Mouse (Mus musculus): ENCODE results near the gene Snapc3. TPM values are rescaled to one million over a fixed set of nuclear protein-coding genes. Genes with fewer than 3 reads are reported as not detected.
"Not testable (repeated sequence)": the region's sequence is repeated elsewhere in the genome, so short reads cannot be mapped to it uniquely, and the experiment has no call there.

The Snapc3 gene
- polyA plus RNA-seq, 1 experiment from 2014 or later, result 66.5 TPM

DNA sequence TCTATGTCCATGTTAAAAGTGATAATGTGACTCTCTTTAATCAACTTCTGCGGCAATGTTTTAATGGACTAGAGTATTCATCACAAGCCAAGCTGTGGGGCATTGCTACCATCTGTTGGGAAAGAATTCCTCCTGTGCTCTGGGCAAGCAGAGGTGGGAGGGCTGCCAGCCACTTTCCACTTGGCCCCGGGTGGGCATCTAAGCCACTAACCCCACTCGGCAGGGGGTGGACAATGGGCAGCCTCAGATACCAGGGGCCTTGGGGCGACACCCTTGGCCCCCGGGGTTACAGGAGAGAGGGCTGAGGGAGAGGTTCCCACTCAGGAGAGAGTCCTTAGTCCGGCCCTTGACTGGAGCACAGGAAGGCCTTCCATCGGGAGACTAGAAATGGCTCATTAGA, 50.1 kb downstream of the Snapc3 start:
- Histone ChIP-seq H3K4me3 (replicated peaks; ENCODE audit: low read length) (no peak overlapping the region), H3K9ac (no peak overlapping the region), H3K4me2 (replicated peaks) (no peak overlapping the region), H3K27ac (no peak overlapping the region), H3K27me3 (ENCODE audit: control insufficient read depth, insufficient read depth, low read length) (no peaks in the 10 kb centered on the region), H3K4me1 (replicated peaks; ENCODE audit: control insufficient read depth, insufficient read depth, low read length) (no peaks in the 10 kb centered on the region), H3K9me3 (ENCODE audit: control insufficient read depth, low read length) (no peaks in the 10 kb centered on the region), H3K36me3 (replicated peaks; ENCODE audit: control insufficient read depth, insufficient read depth) (peaks cover 91% of the 10 kb centered on the region)
- 79% methylated on average over 7 of the region's 7 CpGs for WGBS
- no peak for DNase-seq (ENCODE audit: low spot score)
- ATAC-seq (ENCODE audit: low FRiP score), result no peak

DNA sequence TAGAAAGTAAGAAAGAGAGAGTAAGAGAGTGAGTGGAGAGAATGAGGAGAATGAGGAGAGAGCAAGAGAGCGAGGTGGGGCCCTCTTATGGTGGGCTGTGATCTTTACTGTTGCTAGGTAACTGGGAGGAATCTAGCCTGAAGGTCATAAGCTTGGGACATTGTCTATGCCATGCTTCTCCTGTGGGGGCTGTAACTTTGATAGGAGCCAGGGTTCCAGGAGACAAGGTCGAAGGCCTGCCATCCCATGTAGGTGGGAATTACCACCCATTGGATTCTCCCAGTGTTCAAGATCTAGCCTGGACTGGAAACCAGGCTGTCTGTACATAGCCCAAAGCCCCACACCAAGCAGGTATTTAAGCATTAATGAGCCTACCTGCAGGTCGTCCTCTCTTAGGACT, 50.7 kb downstream of the Snapc3 start:
- no peak overlapping the region for H3K4me3 ChIP-seq (replicated peaks; ENCODE audit: low read length)
- H3K27ac ChIP-seq, result no peak overlapping the region
- H3K27me3 ChIP-seq (ENCODE audit: control insufficient read depth, insufficient read depth, low read length), result no peaks in the 10 kb centered on the region
- no peak for ATAC-seq (ENCODE audit: low FRiP score)
- no peak overlapping the region for H3K4me2 ChIP-seq (replicated peaks)
- no peaks in the 10 kb centered on the region for H3K9me3 ChIP-seq (ENCODE audit: control insufficient read depth, low read length)
- H3K36me3 ChIP-seq (replicated peaks; ENCODE audit: control insufficient read depth, insufficient read depth), result peaks cover 91% of the 10 kb centered on the region
- WGBS, result 62% methylated on average over 3 of the region's 3 CpGs
- DNase-seq (ENCODE audit: low spot score), result no peak
- no peak overlapping the region for H3K9ac ChIP-seq
- H3K4me1 ChIP-seq (replicated peaks; ENCODE audit: control insufficient read depth, insufficient read depth, low read length), result no peaks in the 10 kb centered on the region

DNA sequence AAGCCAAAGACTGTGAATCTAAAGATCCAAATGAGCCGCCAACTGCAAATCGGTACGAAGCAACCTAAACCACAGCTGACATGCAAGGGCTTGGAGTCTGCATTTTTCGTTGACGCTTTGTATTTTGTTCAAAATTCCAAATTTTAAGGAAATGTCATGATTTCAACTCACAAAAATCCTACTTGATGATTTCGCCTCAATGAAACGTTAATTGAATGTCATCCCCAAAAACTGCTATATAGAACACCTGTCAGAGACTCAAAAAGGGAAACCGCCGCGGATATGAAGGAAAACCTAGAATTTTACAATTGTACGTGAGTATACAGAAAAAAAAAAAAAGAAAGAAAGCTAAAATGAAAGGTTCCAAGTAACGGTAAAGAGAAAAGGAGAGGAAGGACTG, 67.7 kb downstream of the Snapc3 start:
- no peak for DNase-seq (ENCODE audit: low spot score)
- Histone ChIP-seq H3K4me3 (replicated peaks; ENCODE audit: low read length) (peak overlapping the region; percentile 96), H3K27ac (peak overlapping the region; percentile 100), H3K9me3 (ENCODE audit: control insufficient read depth, low read length) (no peaks in the 10 kb centered on the region), H3K9ac (peak overlapping the region; percentile 96), H3K36me3 (replicated peaks; ENCODE audit: control insufficient read depth, insufficient read depth) (peaks cover 42% of the 10 kb centered on the region), H3K27me3 (ENCODE audit: control insufficient read depth, insufficient read depth, low read length) (no peaks in the 10 kb centered on the region), H3K4me2 (replicated peaks) (peak overlapping the region; percentile 78), H3K4me1 (replicated peaks; ENCODE audit: control insufficient read depth, insufficient read depth, low read length) (peaks cover 26% of the 10 kb centered on the region)
- WGBS, result 16% methylated on average over 12 of the region's 12 CpGs
- ATAC-seq (ENCODE audit: low FRiP score), result no peak

DNA sequence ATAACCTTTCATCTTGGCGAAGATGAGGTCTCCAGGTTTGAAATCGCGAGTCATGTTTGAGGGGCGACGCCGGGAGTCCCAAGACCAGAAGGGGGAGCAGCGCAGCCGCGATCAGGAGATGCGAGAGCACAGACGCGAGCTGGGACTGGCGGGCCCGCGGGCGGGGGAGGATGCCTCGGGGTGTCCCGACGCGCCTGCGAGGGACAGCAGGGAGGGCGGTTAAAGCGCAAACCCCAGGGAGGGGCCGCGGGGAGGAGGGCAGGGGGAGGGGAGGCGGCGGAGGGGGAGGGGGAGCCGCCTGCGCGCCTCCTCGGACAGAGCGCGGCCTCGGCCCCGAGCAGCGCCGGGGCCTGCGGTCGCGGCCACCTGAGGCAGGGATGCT, 68.2 kb downstream of the Snapc3 start:
- Histone ChIP-seq H3K4me1 (replicated peaks; ENCODE audit: control insufficient read depth, insufficient read depth, low read length) (peaks cover 26% of the 10 kb centered on the region), H3K9me3 (ENCODE audit: control insufficient read depth, low read length) (no peaks in the 10 kb centered on the region), H3K4me3 (replicated peaks; ENCODE audit: low read length) (peak overlapping the region; percentile 96), H3K27ac (peak overlapping the region; percentile 100), H3K27me3 (ENCODE audit: control insufficient read depth, insufficient read depth, low read length) (no peaks in the 10 kb centered on the region), H3K9ac (peak overlapping the region; percentile 96), H3K4me2 (replicated peaks) (peak overlapping the region; percentile 78), H3K36me3 (replicated peaks; ENCODE audit: control insufficient read depth, insufficient read depth) (peaks cover 37% of the 10 kb centered on the region)
- ATAC-seq (ENCODE audit: low FRiP score) (peak; percentile 81), DNase-seq (ENCODE audit: low spot score) (peak; percentile 86)
- 0% methylated on average over 17 of the region's 40 CpGs for WGBS

DNA sequence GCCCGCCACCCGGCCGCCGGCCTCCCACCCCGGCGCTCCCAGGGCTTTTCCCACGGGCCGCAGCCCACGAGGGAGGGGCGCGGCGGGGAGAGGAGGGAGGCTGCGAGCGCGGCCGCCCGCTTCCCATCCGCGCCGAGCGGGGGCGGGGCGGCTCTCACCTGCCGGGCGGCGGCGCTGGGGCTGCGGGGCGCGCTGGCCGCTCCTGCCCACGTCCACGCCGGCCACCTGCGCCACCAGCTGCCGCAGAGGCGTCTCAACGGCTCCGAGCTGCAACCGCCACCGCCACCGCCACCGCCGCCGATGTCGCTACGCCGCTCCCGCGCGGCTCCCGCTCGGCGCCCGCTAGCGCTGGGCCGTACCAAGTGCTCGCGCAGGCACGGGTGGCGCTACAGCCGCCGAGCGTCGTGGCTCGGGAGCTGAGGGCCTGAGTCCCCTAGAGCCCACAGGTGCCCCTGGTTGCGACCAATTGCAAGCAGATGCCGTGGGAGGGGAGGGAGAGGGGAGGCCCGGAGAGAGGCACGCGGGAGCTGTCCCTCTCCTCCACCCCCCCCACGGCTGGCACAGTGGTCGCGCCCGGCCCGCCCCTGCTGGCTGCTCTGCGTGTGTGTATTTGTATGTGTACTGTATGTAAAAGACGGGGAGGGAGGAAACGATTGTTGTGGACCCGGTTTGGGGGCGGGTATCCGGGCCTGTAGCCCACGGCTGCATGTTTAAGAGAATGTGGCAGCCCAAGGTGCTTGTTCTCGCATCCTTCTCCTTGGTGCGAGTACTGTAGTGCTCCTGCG, 68.8 kb downstream of the Snapc3 start, which contains the start of gene Psip1:
Psip1 (minus strand) TSS at position 343 of the 785 bp plus-strand sequence.
- Histone ChIP-seq H3K36me3 (replicated peaks; ENCODE audit: control insufficient read depth, insufficient read depth) (peaks cover 31% of the 10 kb centered on the region), H3K27ac (peak within 1 kb of the TSS; percentile 100), H3K9ac (peak within 1 kb of the TSS; percentile 96), H3K27me3 (ENCODE audit: control insufficient read depth, insufficient read depth, low read length) (no peaks in the 10 kb centered on the region), H3K4me1 (replicated peaks; ENCODE audit: control insufficient read depth, insufficient read depth, low read length) (peaks cover 26% of the 10 kb centered on the region), H3K9me3 (ENCODE audit: control insufficient read depth, low read length) (no peaks in the 10 kb centered on the region), H3K4me3 (replicated peaks; ENCODE audit: low read length) (peak within 1 kb of the TSS; percentile 96), H3K4me2 (replicated peaks) (peak within 1 kb of the TSS; percentile 78)
- DNase-seq (ENCODE audit: low spot score), result peak; percentile 83
- ATAC-seq (ENCODE audit: low FRiP score), result peak; percentile 94
- WGBS, result 1% methylated on average over 68 of the region's 86 CpGs

DNA sequence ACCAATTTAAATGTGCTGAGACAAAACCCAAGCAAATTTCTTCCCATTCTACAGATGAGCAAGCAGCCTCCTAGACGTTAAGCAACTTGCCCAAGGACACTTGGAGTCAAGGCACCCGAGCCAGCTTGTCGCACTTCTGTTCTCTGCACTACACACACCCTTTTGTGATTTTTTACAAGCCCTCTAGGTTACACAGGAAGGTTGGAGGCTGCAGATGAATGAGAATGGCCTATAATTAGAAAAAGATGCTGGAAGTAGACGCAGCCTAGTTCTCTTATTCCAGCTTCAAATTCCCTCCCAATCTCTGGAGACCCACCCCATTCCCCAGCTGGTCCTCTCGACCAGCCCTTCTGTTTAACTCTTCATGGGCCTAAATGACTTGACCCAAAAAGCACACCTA, 71.6 kb downstream of the Snapc3 start:
- H3K36me3 ChIP-seq (replicated peaks; ENCODE audit: control insufficient read depth, insufficient read depth), result peaks cover 6% of the 10 kb centered on the region; the same call in 1 of the 2 replicates
- no peak overlapping the region for H3K4me3 ChIP-seq (replicated peaks; ENCODE audit: low read length)
- WGBS, result 24% methylated on average over 5 of the region's 5 CpGs
- H3K4me2 ChIP-seq (replicated peaks), result no peak overlapping the region
- H3K27me3 ChIP-seq (ENCODE audit: control insufficient read depth, insufficient read depth, low read length), result no peaks in the 10 kb centered on the region
- no peak for ATAC-seq (ENCODE audit: low FRiP score)
- H3K4me1 ChIP-seq (replicated peaks; ENCODE audit: control insufficient read depth, insufficient read depth, low read length), result peaks cover 20% of the 10 kb centered on the region
- no peak overlapping the region for H3K27ac ChIP-seq
- no peaks in the 10 kb centered on the region for H3K9me3 ChIP-seq (ENCODE audit: control insufficient read depth, low read length)
- H3K9ac ChIP-seq, result no peak overlapping the region
- DNase-seq (ENCODE audit: low spot score), result no peak

DNA sequence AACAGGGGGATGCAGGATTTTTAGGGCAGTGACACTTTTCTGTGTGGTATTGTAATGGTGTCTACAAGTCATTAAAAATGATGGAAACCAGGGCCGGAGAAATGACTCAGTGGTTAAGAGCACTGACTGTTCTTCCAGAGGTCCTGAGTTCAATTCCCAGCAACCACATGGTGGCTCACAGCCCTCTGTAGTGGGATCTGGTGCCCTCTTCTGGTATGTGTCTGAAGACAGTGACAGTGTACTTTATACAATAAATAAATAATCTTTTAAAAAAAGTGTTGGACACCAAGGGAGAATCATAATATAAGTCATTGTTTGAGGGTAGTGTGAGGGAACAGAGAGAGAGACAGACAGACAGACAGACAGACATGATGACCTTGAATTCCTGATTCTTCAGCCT, 75.6 kb downstream of the Snapc3 start:
- H3K27ac ChIP-seq, result no peak overlapping the region
- H3K27me3 ChIP-seq (ENCODE audit: control insufficient read depth, insufficient read depth, low read length), result no peaks in the 10 kb centered on the region
- no peaks in the 10 kb centered on the region for H3K36me3 ChIP-seq (replicated peaks; ENCODE audit: control insufficient read depth, insufficient read depth)
- no peak overlapping the region for H3K4me3 ChIP-seq (replicated peaks; ENCODE audit: low read length)
- H3K4me2 ChIP-seq (replicated peaks), result no peak overlapping the region
- H3K9me3 ChIP-seq (ENCODE audit: control insufficient read depth, low read length), result no peaks in the 10 kb centered on the region
- no peak overlapping the region for H3K9ac ChIP-seq
- 96% methylated on average over 1 of the region's 1 CpGs for WGBS
- no peaks in the 10 kb centered on the region; the same call in 1 of the 2 replicates for H3K4me1 ChIP-seq (replicated peaks; ENCODE audit: control insufficient read depth, insufficient read depth, low read length)
- ATAC-seq (ENCODE audit: low FRiP score) (no peak), DNase-seq (ENCODE audit: low spot score) (no peak)

DNA sequence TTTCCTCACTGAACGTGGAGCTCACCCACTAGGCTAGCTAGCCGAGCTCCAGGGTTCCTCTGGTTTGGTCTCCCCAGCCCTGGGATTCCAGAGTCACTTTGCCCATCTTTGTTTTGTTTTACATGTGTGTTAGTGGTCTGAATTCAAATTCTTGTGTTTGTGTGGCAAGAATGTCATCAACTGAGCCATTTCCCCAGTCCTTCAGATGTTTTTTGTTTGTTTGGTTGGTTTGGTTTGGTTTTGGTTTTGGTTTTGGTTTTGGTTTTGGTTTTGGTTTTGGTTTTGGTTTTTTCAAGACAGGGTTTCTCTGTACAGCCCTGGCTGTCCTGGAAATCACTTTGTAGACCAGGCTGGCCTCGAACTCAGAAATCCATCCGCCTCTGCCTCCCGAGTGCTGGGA, 79.5 kb downstream of the Snapc3 start:
- not testable (repeated sequence) for H3K9me3 ChIP-seq (ENCODE audit: control insufficient read depth, low read length); H3K36me3 ChIP-seq (replicated peaks; ENCODE audit: control insufficient read depth, insufficient read depth); H3K4me1 ChIP-seq (replicated peaks; ENCODE audit: control insufficient read depth, insufficient read depth, low read length); H3K4me2 ChIP-seq (replicated peaks); ATAC-seq (ENCODE audit: low FRiP score); H3K9ac ChIP-seq; H3K27ac ChIP-seq; DNase-seq (ENCODE audit: low spot score); H3K27me3 ChIP-seq (ENCODE audit: control insufficient read depth, insufficient read depth, low read length); H3K4me3 ChIP-seq (replicated peaks; ENCODE audit: low read length)
- WGBS, result 91% methylated on average over 5 of the region's 5 CpGs

DNA sequence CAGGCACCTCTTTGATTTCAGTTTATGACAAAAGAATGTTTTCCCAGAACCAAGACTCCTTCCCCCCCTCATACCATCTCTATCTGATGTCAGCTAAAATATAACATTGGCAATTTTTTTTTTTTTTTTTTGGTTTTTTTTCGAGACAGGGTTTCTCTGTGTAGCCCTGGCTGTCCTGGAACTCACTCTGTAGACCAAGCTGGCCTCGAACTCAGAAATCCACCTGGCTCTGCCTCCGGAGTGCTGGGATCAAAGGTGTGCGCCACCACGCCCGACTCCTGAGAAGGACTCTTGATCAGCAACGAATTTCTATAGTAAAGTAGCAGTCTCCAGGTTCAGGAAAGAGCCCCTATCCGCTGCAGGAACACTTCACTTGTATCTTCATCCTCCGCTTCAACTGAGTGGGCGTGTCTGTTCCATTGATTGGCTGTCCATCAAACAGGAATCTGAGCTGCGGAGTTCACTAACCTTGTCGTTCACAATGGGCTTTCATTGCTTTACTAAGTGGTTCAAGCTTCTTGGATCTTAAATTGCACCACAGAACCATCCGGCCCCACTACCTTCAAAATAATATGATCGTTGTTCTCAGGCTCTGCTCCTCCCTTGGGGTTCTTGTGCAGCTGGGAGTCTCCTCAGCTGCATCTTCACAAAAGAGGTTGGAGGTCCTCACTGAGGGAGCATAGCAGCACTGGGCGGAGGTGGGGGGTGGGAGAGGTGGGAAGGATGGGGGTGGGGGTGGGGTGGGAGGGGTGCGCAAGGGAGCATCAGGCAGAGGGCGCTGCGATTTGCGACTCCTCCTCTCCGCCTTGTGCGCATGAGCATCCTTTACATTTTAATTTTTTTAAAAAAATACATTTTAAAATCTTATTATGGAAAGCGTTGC, 82.9 kb downstream of the Snapc3 start:
- H3K27ac ChIP-seq, result peak overlapping the region; percentile 82
- peak overlapping the region; percentile 66 for H3K9ac ChIP-seq
- no peaks in the 10 kb centered on the region for H3K36me3 ChIP-seq (replicated peaks; ENCODE audit: control insufficient read depth, insufficient read depth)
- peak; percentile 89 for ATAC-seq (ENCODE audit: low FRiP score)
- no peaks in the 10 kb centered on the region for H3K27me3 ChIP-seq (ENCODE audit: control insufficient read depth, insufficient read depth, low read length)
- WGBS, result 4% methylated on average over 22 of the region's 22 CpGs
- H3K4me3 ChIP-seq (replicated peaks; ENCODE audit: low read length), result peak overlapping the region; percentile 39
- no peaks in the 10 kb centered on the region for H3K9me3 ChIP-seq (ENCODE audit: control insufficient read depth, low read length)
- no peaks in the 10 kb centered on the region for H3K4me1 ChIP-seq (replicated peaks; ENCODE audit: control insufficient read depth, insufficient read depth, low read length)
- DNase-seq (ENCODE audit: low spot score), result peak; percentile 69
- peak overlapping the region; percentile 62 for H3K4me2 ChIP-seq (replicated peaks)

Data from hindbrain, embryonic 14.5 days (tissue).